Mouse (Mus musculus) right cerebral cortex, postnatal 10 days (tissue): ENCODE measurements around the gene Heg1.

Experiments
- DNase-seq, 2 experiments: peaks; one replicate each; pipeline ENCODE4 v3.0.0; 2021; ENCODE audit warnings: low spot score in 2 of 2

Heg1 gene

GRCm38 (mm10) chr16:33677313-33677690, 6.9 kb upstream of the Heg1 start:
- DNase-seq: no peak

GRCm38 (mm10) chr16:33677901-33678300, 6.3 kb upstream of the Heg1 start:
- no peak for DNase-seq

DNA sequence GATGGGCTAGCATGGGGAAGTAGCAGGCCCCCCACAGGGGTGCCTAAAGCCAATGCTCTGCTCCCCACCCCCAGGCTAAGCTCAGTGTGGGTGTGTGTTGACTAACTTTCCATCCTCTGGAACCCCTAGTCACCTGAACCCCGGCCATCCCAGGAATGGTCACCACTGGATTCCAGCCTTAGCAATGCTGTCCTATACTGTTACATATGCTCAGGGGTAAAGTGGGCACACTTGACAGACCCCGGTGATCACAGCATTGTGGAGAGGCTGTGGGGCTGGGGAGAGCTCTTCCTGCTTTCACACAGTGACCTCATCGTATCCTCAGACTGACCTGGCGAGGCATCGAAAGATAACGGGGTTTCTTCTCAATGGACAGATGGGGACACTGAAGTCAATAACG, 3.9 kb upstream of the Heg1 start:
- no peak for DNase-seq

DNA sequence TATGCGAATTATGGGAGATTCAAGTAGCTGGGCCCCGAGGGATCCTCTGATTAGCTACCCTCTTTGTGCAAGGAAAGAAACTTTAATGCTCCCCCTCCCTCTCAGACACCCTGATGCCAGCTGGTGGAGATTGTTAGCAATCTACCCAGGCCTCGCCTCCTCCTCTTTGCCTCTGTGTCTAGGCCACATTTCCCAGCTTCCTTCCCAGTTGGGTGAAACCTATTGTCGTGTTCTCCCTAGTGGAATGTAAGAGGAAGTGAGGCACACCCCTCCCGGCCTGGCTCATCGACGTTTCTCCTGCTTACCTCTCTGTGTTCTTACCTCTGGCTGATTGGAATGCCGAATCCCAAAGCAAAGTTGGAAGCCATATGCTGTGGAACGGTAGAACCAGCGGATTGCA, 3.4 kb upstream of the Heg1 start:
- no peak for DNase-seq

GRCm38 (mm10) chr16:33681661-33682060, 2.5 kb upstream of the Heg1 start:
- DNase-seq: no peak

- no peak for DNase-seq
Measured at GRCm38 (mm10) chr16:33682651-33683050, 1.5 kb upstream of the Heg1 start.

- DNase-seq: no peak
Measured at GRCm38 (mm10) chr16:33683206-33684161, 686 bp upstream of the Heg1 start.

DNA sequence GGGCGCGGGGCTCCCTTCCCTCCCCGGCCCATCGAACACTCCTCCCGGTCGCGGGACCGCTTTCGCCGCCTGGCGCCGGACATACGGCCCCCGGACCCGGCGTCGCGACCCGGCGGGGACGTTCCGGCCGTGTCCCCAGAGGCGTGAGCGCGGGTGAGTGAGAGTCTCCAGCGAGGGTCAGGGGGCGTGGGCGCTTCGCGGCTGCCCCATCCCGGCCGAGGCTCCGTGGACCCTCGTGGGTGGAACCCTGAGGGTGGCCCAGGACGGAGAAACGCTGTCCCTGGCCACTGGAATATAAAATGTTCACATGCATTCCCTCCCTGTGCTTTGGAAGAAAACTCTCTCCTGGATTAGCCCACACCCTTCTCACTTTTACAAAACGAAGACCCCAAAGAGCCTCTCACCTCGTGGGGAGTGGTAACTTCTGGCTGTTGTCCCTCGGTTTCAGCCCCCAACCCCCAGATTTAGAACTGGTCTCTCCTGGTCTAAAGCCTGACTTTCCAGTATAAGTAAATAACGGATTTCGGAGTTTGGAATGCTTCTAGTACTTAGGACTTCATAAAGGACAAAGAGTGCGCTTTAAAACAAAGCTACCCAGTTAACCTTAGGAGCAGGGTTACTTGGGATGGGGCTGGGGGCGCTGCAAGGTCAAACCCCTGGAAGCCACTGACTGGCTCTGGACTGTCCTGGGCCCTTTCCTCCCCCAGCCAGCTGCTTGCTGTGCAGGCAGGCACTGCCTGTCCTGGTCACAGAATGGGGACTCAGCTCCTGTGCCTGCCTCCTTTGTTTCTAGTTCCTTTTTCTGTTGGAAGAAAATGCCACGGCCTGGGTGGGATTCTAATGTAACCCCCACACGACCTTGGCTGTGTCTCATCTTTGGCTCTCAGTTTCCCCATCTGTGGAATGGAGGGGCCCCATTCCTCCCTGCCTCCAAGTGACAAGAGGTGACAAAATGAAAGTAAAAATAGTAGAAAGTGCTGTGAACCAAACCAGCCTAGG, 832 bp downstream of the Heg1 start:
- DNase-seq: no peak

GRCm38 (mm10) chr16:33686056-33686455, 1.9 kb downstream of the Heg1 start:
- DNase-seq: no peak

DNA sequence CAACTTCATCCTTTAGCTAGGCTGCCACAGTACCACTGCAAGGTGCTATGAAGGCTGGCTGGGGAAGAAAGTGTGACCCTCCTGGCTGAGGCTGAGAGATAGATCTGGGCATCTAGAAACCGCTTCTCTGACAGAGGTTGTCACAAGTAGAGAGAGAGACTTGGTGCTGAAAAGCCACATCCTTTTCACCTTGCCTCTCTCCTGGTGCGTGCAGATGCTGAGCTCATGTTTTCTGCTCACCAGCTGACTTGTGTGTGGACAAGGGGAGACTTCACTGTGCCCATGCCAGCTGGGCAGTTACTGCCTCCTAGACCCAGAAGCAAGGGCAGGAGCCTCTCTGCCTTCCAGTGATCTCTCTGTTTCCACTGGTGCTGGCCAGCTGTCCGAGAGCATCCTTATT, 3.6 kb downstream of the Heg1 start:
- no peak for DNase-seq

DNA sequence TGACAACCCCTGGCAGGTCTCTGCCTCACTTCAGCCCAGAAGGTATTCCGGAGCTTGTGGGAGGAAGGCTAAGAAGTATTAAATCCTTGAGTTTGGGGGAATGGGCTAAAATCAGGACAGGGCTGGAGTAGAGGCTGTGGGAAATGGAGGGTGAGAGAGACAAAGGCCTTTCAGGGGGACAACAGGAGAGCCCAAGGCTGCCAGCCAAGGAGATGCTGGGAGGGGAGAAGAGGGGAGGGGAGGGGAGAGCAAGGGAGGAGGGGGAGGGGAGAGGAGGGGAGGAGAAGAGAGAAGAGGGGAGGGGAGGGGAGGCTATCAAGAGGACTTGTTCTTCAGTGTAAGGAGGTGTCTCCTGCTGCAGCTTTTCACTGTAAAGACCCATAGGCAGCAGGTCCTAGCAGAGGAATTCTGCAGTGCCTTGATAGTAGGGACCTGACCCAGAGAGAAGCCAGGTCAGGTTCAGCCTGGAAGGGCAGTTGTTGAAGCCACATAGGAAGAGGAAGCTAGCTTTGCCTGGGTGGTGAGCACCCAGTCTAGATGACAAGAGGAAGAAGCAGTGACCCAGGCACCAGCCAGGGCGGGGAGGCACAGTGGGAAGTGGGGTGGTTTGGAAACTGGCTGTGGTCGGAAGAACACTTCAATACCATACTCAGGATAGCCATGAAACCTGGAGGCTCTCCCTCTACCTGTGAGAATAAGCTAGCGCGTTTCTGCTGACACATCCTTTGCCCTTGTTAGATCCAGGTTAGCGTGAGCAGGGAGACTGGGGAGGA, 7.0 kb downstream of the Heg1 start:
- peak in 1 of 2 experiments; percentile 36 for DNase-seq

DNA sequence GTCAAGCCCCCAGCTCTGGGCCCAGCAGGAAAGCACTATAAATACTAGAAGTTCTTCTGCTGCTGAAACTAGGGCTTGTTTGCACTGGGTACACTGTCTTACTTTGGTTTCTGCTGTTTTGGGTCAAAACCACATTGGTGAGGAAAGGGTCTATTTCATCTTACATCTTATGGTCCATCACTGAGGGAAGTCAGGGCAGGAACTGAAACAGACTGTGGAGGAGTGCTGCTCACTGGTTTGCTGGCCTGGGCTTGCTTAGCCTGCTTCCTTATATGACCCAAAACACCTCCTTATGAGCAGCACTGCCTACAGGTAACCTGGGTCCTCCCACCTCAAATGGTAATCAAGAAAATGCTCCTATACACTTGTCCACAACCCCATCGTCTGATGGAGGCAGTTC, 9.4 kb downstream of the Heg1 start:
- DNase-seq: no peak

DNA sequence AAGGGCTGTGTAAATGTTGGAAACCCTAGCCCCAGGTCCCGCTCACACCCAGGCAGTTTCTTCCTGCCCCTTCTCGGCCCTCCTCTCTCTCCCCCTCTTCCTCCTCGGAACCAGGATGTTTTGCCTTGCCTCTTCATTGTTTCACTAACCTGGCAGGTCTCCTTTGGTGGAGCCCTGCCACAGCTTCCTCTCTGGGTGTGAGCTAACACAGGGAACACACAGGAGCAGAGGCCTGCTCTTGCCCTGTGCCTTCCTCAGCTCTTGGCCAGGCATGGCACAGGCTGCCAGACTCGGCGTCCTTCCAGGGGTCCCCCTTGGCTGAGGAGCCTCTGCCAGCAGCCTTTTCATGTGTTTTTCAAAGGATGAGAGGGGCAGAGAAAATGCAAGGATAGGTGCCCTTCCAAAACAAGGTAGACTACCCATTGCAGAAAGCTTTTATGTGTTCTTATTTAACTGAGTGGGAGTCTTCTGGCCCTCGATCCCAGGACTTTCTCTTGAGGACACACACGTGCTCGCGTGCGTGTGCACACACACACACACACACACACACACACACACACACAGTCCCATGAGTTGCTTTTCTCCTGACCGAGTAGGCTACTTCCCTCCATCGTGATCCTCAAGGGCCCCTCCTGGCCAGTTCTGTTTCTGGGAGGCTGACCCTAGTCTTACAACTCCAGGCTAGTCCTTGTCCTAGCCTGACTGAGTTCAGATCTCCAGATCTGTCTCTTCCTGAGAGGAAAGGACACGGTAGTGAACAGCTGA, 12.8 kb downstream of the Heg1 start:
- peak; percentile 63 to 73 for DNase-seq

GRCm38 (mm10) chr16:33697576-33698276, 13.6 kb downstream of the Heg1 start:
- no peak for DNase-seq

DNA sequence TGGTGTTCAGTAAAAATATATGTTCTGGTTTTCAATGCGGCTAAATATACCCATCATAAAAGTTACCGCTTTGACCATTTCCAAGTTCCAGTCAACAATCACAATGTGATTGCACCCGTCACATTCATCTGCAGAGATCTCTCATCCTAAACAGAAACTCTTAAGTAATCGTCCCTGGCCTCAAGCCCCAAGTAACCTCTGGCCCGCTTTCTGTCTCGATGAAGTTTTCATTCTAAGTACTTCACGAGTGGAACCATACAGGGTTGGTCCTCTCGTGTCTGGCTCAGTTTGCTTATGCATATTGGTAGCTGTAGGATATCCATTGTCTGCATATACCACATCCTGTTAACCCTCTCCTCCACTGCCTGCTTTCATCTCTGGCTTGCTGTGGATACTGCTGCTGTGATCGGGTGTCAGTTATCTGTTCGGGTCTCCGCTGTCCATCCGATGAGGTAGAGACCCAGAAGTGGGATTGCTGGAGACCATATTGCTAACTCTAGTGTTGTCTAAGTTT, 14.2 kb downstream of the Heg1 start:
- no peak for DNase-seq

GRCm38 (mm10) chr16:33700584-33700983, 16.4 kb downstream of the Heg1 start:
- DNase-seq: no peak

GRCm38 (mm10) chr16:33701872-33702271, 17.7 kb downstream of the Heg1 start:
- no peak for DNase-seq

- no peak for DNase-seq
Measured at GRCm38 (mm10) chr16:33704289-33704688, 20.1 kb downstream of the Heg1 start.

DNA sequence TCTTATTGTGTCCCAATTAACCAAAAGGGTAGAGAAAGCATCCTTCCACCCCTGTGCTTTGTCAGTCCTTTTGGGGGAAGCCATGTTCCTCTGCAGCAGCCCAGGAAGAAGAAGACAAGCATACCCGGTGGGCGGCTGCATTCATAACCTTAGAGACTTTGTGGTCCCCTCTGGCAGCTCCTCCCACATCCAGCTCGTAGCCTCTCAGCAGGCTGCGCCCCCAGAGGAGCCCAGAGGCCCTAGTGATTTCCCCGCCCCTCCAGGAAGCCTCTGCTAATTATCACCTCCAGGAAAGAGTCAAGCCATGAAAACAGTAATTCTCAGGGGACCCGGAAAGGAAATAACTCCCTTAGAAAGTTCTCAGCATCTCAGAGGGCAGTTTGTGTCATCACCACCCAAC, 21.1 kb downstream of the Heg1 start:
- DNase-seq: no peak
